Mouse (Mus musculus) G1E (cell line): Measurements from ENCODE around the gene Gm37596.
"Not testable (repeated sequence)": the region's sequence is repeated elsewhere in the genome, so short reads cannot be mapped to it uniquely, and the experiment has no call there.

Experiments used
- CTCF ChIP-seq: IDR thresholded peaks from 2 replicates; pipeline ENCODE4 v1.5.1; 2012; ENCODE audit warnings: low read depth, low read length, inconsistent platforms, mixed read lengths
- GATA1 ChIP-seq: IDR thresholded peaks from 2 replicates; pipeline ENCODE4 v1.6.1; 2012; ENCODE audit warnings: borderline replicate concordance, low read length, inconsistent platforms, mixed read lengths
- GATA2 ChIP-seq: IDR thresholded peaks from 2 replicates; pipeline ENCODE4 v1.6.1; 2012; ENCODE audit warnings: low read depth, low read length, inconsistent platforms, borderline replicate concordance
- POLR2AphosphoS5 ChIP-seq: IDR thresholded peaks from 2 replicates; pipeline ENCODE4 v1.6.1; 2012; ENCODE audit warnings: low read depth, low read length, inconsistent platforms; ENCODE audit not compliant: insufficient replicate concordance
- TAL1 ChIP-seq: conservative IDR thresholded peaks from 2 replicates; pipeline ENCODE4 v1.6.1; 2012; ENCODE audit warnings: low read depth, low read length, inconsistent platforms, mixed read lengths

DNA sequence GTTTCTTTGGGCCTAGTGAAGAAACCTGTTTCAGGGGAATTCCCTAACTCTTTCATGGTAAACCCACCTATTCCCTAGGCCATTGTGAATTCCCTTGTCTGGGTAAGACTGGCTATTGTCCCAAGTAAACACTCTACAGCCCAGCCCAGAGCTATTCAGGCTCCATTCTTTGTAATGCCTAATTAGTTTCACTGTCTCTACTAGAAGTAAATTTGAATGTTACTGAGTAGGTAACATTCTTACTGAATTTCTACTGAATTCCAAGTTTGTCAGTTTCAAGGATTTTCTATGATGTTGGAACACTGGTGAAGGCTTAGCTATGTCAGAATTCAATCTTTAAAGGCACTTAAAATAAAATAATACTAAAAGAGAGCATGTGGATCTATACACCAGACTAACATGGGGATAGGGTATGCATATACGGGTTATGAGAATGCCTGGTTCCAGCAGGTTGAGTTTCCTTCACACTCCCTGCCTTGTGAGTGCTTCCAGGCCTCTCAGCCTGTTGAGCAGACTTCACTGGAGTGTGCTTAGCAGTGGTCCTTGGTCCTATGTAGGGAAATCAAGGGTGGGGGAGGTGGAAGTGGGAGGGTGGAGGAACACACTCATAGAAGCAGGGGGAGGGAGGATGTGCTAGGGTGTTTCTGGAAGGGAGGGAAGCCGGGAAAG is 16.2 kb upstream of the Gm37596 start:
- TF ChIP-seq CTCF, GATA2, TAL1, GATA1, POLR2AphosphoS5: not testable (repeated sequence)
